Mouse (Mus musculus) hindbrain, postnatal 0 days (tissue): Measurements from ENCODE around the gene Npdc1. TPM values are rescaled to one million over a fixed set of nuclear protein-coding genes. Genes with fewer than 3 reads are reported as not detected.

Experiments
- ATAC-seq: fragments of 200-750 bp; cut with Nextera tagmentation; 2 replicates; pipeline ENCODE4 v1.8.0; 2017; ENCODE audit warnings: mild to moderate bottlenecking, moderate TSS enrichment, moderate library complexity
- DNase-seq: peaks from one replicate; pipeline ENCODE4 v3.0.0-alpha.2; 2015; ENCODE audit warnings: low spot score
- H3K27ac ChIP-seq: fragments of 300-500 bp; sonication (generic); 2 replicates; pipeline ENCODE4 v1.5.1; 2014; ENCODE audit warnings: mild to moderate bottlenecking
- H3K27me3 ChIP-seq: fragments of 300-500 bp; sonication (generic); 2 replicates; pipeline ENCODE4 v1.6.1; 2014; ENCODE audit warnings: low read length, mixed read lengths; ENCODE audit not compliant: insufficient read depth
- H3K36me3 ChIP-seq: fragments of 300-500 bp; sonication (generic); 2 replicates; pipeline ENCODE4 v1.6.1; 2014; ENCODE audit warnings: low read length, mixed read lengths; ENCODE audit not compliant: insufficient read depth
- H3K4me1 ChIP-seq: fragments of 300-500 bp; sonication (generic); 2 replicates; pipeline ENCODE4 v1.6.1; 2014; ENCODE audit warnings: antibody characterized with exemption, low read length, mixed read lengths; ENCODE audit not compliant: insufficient read depth
- H3K4me2 ChIP-seq: fragments of 300-500 bp; sonication (generic); 2 replicates; pipeline ENCODE4 v1.6.1; 2014; ENCODE audit warnings: low read depth, mild to moderate bottlenecking, low read length, moderate library complexity, mixed read lengths
- H3K4me3 ChIP-seq: fragments of 300-500 bp; sonication (generic); 2 replicates; pipeline ENCODE4 v1.5.1; 2014; ENCODE audit warnings: low read length
- H3K9ac ChIP-seq: fragments of 300-500 bp; sonication (generic); replicated peaks from 2 replicates; pipeline ENCODE4 v1.6.1; 2014; ENCODE audit warnings: mild to moderate bottlenecking, low read length, moderate library complexity, mixed read lengths
- H3K9me3 ChIP-seq: fragments of 300-500 bp; sonication (generic); 2 replicates; pipeline ENCODE4 v1.6.1; 2016; ENCODE audit warnings: low read length, mixed read lengths
- CTCF ChIP-seq: IDR thresholded peaks from 2 replicates; pipeline ENCODE4 v1.5.1; 2016; ENCODE audit warnings: antibody characterized with exemption, control low read depth, low read depth
- WGBS: fragments of 180-500 bp; shearing (Covaris S2); extraction: QIAGEN DNeasy Blood & Tissue Kit; methylation state at CpG from one replicate; pipeline ENCODE4 v1.1.7; 2014; 5-methylcytosine and 5-hydroxymethylcytosine counted together
- polyA plus RNA-seq: library from polyadenylated mRNA; unstranded; fragments of >200 nt; fragmentation: Nextera tagmentation; extraction: Ambion mirVana; gene quantifications from 2 replicates; pipeline ENCODE4 v1.2.1, GENCODE M21; 2015
- total RNA-seq: library from RNA; depleted of rRNA; stranded (reverse); fragments of >200 nt; gene quantifications from 2 replicates; pipeline ENCODE4 v1.2.3, GENCODE M21; 2014

The Npdc1 gene
- total and polyA plus RNA-seq, 2 experiments from 2014 or later, result 289 to 422 TPM

- no peak overlapping the region for H3K4me2 ChIP-seq
- no peak overlapping the region for H3K9ac ChIP-seq
- ATAC-seq (peak; percentile 90), DNase-seq (peak; percentile 81)
- peaks cover 13% of the 10 kb centered on the region; the same call in 1 of the 2 replicates for H3K4me1 ChIP-seq
- H3K27ac ChIP-seq, result peak overlapping the region; percentile 58
- no peaks in the 10 kb centered on the region for H3K36me3 ChIP-seq
- TF ChIP-seq CTCF, result no peak; the same call in 1 of the 2 replicates
- no peaks in the 10 kb centered on the region for H3K9me3 ChIP-seq
- 21% methylated on average over 3 of the region's 3 CpGs for WGBS
- H3K27me3 ChIP-seq, result peaks cover 18% of the 10 kb centered on the region
- no peak overlapping the region for H3K4me3 ChIP-seq
Measured at GRCm38 (mm10) chr2:25394281-25395221, 4.6 kb upstream of the Npdc1 start.

- no peaks in the 10 kb centered on the region for H3K9me3 ChIP-seq
- H3K27me3 ChIP-seq, result peaks cover 23% of the 10 kb centered on the region
- peak within 1 kb of the TSS; percentile 37; the same call in 1 of the 2 replicates for H3K9ac ChIP-seq
- TF ChIP-seq CTCF, result peak; percentile 57
- peak; percentile 52; the same call in 1 of the 2 replicates for ATAC-seq
- H3K27ac ChIP-seq, result peak within 1 kb of the TSS; percentile 58
- H3K4me3 ChIP-seq, result peak within 1 kb of the TSS; percentile 36
- peak within 1 kb of the TSS; percentile 68 for H3K4me2 ChIP-seq
- 2% methylated on average over 57 of the region's 57 CpGs for WGBS
- H3K36me3 ChIP-seq, result no peaks in the 10 kb centered on the region
- peaks cover 21% of the 10 kb centered on the region; the same call in 1 of the 2 replicates for H3K4me1 ChIP-seq
- DNase-seq, result peak; percentile 71
Measured at GRCm38 (mm10) chr2:25395721-25396596, 3.2 kb upstream of the Npdc1 start, which contains the start of gene Entpd2. Gene Entpd2, plus strand, starts transcription at chr2:25395874.

- Histone ChIP-seq H3K4me3 (no peak overlapping the region), H3K9ac (no peak overlapping the region), H3K27me3 (peaks cover 23% of the 10 kb centered on the region), H3K36me3 (no peaks in the 10 kb centered on the region), H3K4me1 (peaks cover 21% of the 10 kb centered on the region; the same call in 1 of the 2 replicates), H3K27ac (peak overlapping the region; percentile 58; the same call in 1 of the 2 replicates), H3K4me2 (peak overlapping the region; percentile 68), H3K9me3 (no peaks in the 10 kb centered on the region)
- no peak for ATAC-seq
- no peak for TF ChIP-seq CTCF
- DNase-seq, result peak; percentile 43
- WGBS, result 37% methylated on average over 3 of the region's 3 CpGs
Measured at GRCm38 (mm10) chr2:25396597-25396983, 2.6 kb upstream of the Npdc1 start.

- no peak for ATAC-seq
- WGBS, result 60% methylated on average over 1 of the region's 1 CpGs
- Histone ChIP-seq H3K9ac (no peak overlapping the region), H3K4me2 (no peak overlapping the region), H3K36me3 (no peaks in the 10 kb centered on the region), H3K27me3 (peaks cover 23% of the 10 kb centered on the region), H3K27ac (peak overlapping the region; percentile 58; the same call in 1 of the 2 replicates), H3K4me1 (peaks cover 21% of the 10 kb centered on the region; the same call in 1 of the 2 replicates), H3K9me3 (no peaks in the 10 kb centered on the region), H3K4me3 (no peak overlapping the region)
- DNase-seq, result no peak
- TF ChIP-seq CTCF, result no peak
Measured at GRCm38 (mm10) chr2:25397010-25397409, 2.1 kb upstream of the Npdc1 start.

- Histone ChIP-seq H3K9me3 (no peaks in the 10 kb centered on the region), H3K36me3 (no peaks in the 10 kb centered on the region), H3K9ac (no peak overlapping the region), H3K4me1 (peaks cover 25% of the 10 kb centered on the region; the same call in 1 of the 2 replicates), H3K27ac (no peak overlapping the region), H3K4me2 (no peak overlapping the region), H3K4me3 (no peak overlapping the region), H3K27me3 (peaks cover 23% of the 10 kb centered on the region)
- TF ChIP-seq CTCF, result no peak
- WGBS, result 97% methylated on average over 7 of the region's 7 CpGs
- ATAC-seq (no peak), DNase-seq (no peak)
Measured at GRCm38 (mm10) chr2:25398065-25398464, 1.1 kb upstream of the Npdc1 start.

- no peaks in the 10 kb centered on the region for H3K36me3 ChIP-seq
- ATAC-seq (no peak), DNase-seq (no peak)
- peaks cover 23% of the 10 kb centered on the region for H3K27me3 ChIP-seq
- peak overlapping the region; percentile 31; the same call in 1 of the 2 replicates for H3K9ac ChIP-seq
- WGBS, result 23% methylated on average over 16 of the region's 16 CpGs
- peak overlapping the region; percentile 58 for H3K4me2 ChIP-seq
- H3K4me1 ChIP-seq, result peaks cover 36% of the 10 kb centered on the region
- H3K9me3 ChIP-seq, result no peaks in the 10 kb centered on the region
- no peak overlapping the region for H3K27ac ChIP-seq
- H3K4me3 ChIP-seq, result peak overlapping the region; percentile 23
- TF ChIP-seq CTCF, result no peak
Measured at GRCm38 (mm10) chr2:25400291-25400690, 1.1 kb downstream of the Npdc1 start.
